Mouse (Mus musculus) intestine, embryonic 16.5 days (tissue): ENCODE measurements around the gene Rgs21. TPM values are rescaled to one million over a fixed set of nuclear protein-coding genes. Genes with fewer than 3 reads are reported as not detected.

Source experiments
- ATAC-seq: fragments of 200-750 bp; cut with Nextera tagmentation; 2 replicates; pipeline ENCODE4 v1.8.0; 2017; ENCODE audit warnings: moderate TSS enrichment, moderate library complexity
- H3K27ac ChIP-seq: fragments of 300-500 bp; sonication (generic); 2 replicates; pipeline ENCODE4 v1.5.1; 2014; ENCODE audit warnings: mild to moderate bottlenecking, low read length
- H3K27me3 ChIP-seq: fragments of 300-500 bp; sonication (generic); replicated peaks from 2 replicates; pipeline ENCODE4 v1.6.1; 2014; ENCODE audit warnings: low read length, control low read depth, mixed read lengths; ENCODE audit not compliant: control insufficient read depth, insufficient read depth
- H3K36me3 ChIP-seq: fragments of 300-500 bp; sonication (generic); 2 replicates; pipeline ENCODE4 v1.6.1; 2014; ENCODE audit warnings: low read length, control low read depth; ENCODE audit not compliant: control insufficient read depth, insufficient read depth
- H3K4me1 ChIP-seq: fragments of 300-500 bp; sonication (generic); 2 replicates; pipeline ENCODE4 v1.6.1; 2014; ENCODE audit warnings: low read length, control low read depth, mixed read lengths; ENCODE audit not compliant: control insufficient read depth, insufficient read depth
- H3K4me2 ChIP-seq: fragments of 300-500 bp; sonication (generic); 2 replicates; pipeline ENCODE4 v1.6.1; 2014; ENCODE audit warnings: low read depth, low read length, control low read depth
- H3K4me3 ChIP-seq: fragments of 300-500 bp; sonication (generic); 2 replicates; pipeline ENCODE4 v1.5.1; 2014; ENCODE audit warnings: mild to moderate bottlenecking, low read length
- H3K9ac ChIP-seq: fragments of 300-500 bp; sonication (generic); 2 replicates; pipeline ENCODE4 v1.6.1; 2014; ENCODE audit warnings: low read depth, low read length
- H3K9me3 ChIP-seq: fragments of 300-500 bp; sonication (generic); 2 replicates; pipeline ENCODE4 v1.6.1; 2016; ENCODE audit warnings: low read length, control low read depth; ENCODE audit not compliant: control insufficient read depth
- WGBS: fragments of 180-500 bp; shearing (Covaris S2); extraction: QIAGEN DNeasy Blood & Tissue Kit; methylation state at CpG from one replicate; pipeline ENCODE4 v1.1.7; 2014; 5-methylcytosine and 5-hydroxymethylcytosine counted together
- polyA plus RNA-seq: library from polyadenylated mRNA; unstranded; fragments of >200 nt; fragmentation: Nextera tagmentation; extraction: Ambion mirVana; gene quantifications from 2 replicates; pipeline ENCODE4 v1.2.1, GENCODE M21; 2015

Rgs21 gene
- polyA plus RNA-seq, 1 experiment from 2014 or later, result not detected

DNA sequence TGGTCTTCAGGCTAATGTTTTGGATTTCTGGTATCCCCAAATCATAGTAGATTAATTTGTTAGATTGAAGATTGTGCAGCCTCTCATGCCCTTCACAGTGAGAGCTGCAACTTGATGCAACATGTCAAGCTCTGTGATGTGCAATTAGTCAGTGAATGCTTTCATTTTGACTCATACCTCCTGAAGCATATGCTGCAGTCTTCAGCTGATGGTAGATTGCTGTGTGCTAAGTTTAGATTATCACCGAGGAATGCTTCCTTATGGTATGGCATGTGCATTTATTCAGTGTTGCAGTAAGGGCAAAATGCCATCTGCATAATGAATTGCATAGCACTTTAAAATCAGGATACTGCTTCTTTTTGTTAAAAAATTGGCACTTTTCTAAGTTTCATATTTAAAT lies 65.2 kb downstream of the Rgs21 start:
- H3K9me3 ChIP-seq, result no peaks in the 10 kb centered on the region
- H3K36me3 ChIP-seq, result no peaks in the 10 kb centered on the region
- H3K4me3 ChIP-seq, result no peak overlapping the region
- no peak overlapping the region for H3K27ac ChIP-seq
- H3K4me1 ChIP-seq, result no peaks in the 10 kb centered on the region
- H3K27me3 ChIP-seq, result no peaks in the 10 kb centered on the region
- no peak for ATAC-seq
- no peak overlapping the region for H3K9ac ChIP-seq
- 47% methylated on average over 1 of the region's 1 CpGs for WGBS
- no peak overlapping the region for H3K4me2 ChIP-seq

DNA sequence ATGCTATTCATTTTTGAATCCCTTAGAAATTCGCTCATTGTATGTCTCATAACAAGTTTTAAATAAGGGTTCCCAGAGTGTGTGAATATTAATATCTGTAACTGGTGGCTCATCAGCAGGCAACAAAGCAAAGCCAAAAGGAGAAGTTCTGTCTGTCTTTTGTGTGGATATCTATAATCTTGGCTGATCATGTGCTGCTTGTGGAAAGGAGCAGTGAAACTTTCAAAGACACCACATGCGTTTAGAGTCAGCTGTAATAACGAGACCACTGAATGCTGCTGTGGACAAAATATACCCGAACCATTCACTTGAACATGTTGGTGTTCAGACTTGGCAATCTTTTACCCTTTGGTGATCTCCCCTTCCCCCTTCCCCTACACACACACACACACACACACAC lies 67.0 kb downstream of the Rgs21 start:
- Histone ChIP-seq H3K9ac (no peak overlapping the region), H3K4me1 (no peaks in the 10 kb centered on the region), H3K4me2 (no peak overlapping the region), H3K27ac (no peak overlapping the region), H3K4me3 (no peak overlapping the region), H3K36me3 (no peaks in the 10 kb centered on the region), H3K27me3 (no peaks in the 10 kb centered on the region), H3K9me3 (no peaks in the 10 kb centered on the region)
- no peak for ATAC-seq
- 80% methylated on average over 4 of the region's 4 CpGs for WGBS

DNA sequence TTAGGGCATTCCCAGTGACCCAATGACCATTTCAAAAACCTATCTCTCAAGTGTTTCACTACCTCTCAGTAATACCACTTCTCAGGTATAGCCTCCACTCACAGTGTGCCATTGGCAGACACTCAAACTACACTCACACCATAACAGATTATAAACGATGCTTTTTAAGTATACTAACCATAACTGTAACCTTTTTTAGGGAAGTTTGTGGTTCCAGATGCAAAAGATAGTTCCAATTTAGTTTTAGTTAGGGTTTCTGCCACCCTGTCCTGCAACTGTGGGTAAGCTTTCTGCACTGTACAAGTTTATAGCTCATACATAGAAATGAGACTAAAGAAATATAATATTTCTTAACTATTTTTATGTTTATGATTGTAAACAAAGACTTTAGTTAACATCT lies 67.7 kb downstream of the Rgs21 start:
- 80% methylated on average over 1 of the region's 1 CpGs for WGBS
- Histone ChIP-seq H3K4me1 (no peaks in the 10 kb centered on the region), H3K36me3 (no peaks in the 10 kb centered on the region), H3K9ac (no peak overlapping the region), H3K4me3 (no peak overlapping the region), H3K4me2 (no peak overlapping the region), H3K9me3 (no peaks in the 10 kb centered on the region), H3K27ac (no peak overlapping the region), H3K27me3 (no peaks in the 10 kb centered on the region)
- no peak for ATAC-seq

DNA sequence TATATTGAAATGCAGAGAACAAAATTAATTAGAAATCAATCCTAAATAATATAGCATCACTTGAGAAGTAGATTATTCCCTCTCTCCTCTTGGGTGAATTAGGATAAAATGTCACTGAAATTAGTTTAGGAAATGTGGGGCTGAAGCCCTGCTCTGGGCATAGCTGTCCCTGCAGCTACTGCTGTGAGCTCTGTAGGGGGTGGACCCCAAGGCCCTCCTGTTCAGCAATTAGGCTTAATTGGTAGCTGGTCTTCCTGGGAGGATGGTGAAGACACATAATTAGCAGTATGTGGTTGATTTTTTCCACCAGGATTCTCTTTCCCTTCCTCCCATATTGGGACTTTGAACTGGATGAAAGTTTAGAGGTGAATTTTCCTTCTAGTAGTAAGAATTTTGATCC lies 68.7 kb downstream of the Rgs21 start:
- no peaks in the 10 kb centered on the region for H3K9me3 ChIP-seq
- no peak overlapping the region for H3K4me2 ChIP-seq
- ATAC-seq, result no peak
- no peak overlapping the region for H3K9ac ChIP-seq
- no peaks in the 10 kb centered on the region for H3K27me3 ChIP-seq
- no peaks in the 10 kb centered on the region for H3K36me3 ChIP-seq
- no peak overlapping the region for H3K4me3 ChIP-seq
- no peak overlapping the region for H3K27ac ChIP-seq
- no peaks in the 10 kb centered on the region for H3K4me1 ChIP-seq

DNA sequence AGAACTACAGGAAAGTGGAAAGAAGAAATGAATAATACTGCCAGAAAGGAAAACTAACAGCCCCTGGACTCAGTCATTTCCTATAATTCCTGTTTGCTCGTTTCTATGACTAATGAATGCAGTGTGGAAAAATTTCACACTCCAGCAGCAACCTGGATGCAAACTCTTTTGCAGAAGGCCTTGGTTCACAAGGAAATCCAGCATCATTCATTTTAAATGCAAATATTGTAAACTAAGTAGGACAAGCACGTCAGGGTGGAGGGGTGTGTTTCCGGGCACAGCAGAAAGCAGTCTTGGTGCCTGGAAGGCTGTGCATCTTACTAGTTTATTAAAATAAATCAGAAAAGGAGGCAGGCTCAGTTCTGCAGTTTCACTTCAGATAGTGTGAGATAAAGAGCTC lies 69.4 kb downstream of the Rgs21 start:
- ATAC-seq, result no peak
- no peak overlapping the region for H3K4me3 ChIP-seq
- no peaks in the 10 kb centered on the region for H3K27me3 ChIP-seq
- no peak overlapping the region for H3K27ac ChIP-seq
- H3K4me1 ChIP-seq, result no peaks in the 10 kb centered on the region
- no peak overlapping the region for H3K4me2 ChIP-seq
- WGBS, result 39% methylated on average over 3 of the region's 3 CpGs
- H3K9ac ChIP-seq, result no peak overlapping the region
- H3K9me3 ChIP-seq, result no peaks in the 10 kb centered on the region
- H3K36me3 ChIP-seq, result no peaks in the 10 kb centered on the region

DNA sequence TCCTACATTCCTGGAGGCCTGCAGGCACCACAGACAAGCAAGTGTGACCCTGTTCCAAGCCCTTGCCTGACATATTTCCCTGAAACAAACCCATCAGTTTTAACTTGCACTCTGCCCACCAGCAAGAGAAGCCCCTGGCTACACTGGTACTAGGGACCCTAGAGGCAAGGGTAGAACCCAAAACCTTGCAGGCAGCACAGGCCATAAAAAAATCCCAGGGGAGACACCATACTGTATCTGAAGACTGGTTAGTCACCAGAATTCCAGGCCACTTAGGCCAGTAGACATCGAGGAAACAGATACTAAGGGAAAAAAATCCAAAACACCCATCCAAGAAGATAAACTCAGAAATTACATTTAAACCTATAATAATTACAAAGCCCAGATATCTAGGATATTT lies 74.1 kb downstream of the Rgs21 start:
- Histone ChIP-seq H3K27ac (no peak overlapping the region), H3K36me3 (no peaks in the 10 kb centered on the region), H3K4me2 (no peak overlapping the region), H3K9ac (no peak overlapping the region), H3K27me3 (no peaks in the 10 kb centered on the region), H3K4me3 (no peak overlapping the region), H3K9me3 (no peaks in the 10 kb centered on the region), H3K4me1 (no peaks in the 10 kb centered on the region)
- no peak for ATAC-seq
- WGBS, result 92% methylated on average over 1 of the region's 1 CpGs

DNA sequence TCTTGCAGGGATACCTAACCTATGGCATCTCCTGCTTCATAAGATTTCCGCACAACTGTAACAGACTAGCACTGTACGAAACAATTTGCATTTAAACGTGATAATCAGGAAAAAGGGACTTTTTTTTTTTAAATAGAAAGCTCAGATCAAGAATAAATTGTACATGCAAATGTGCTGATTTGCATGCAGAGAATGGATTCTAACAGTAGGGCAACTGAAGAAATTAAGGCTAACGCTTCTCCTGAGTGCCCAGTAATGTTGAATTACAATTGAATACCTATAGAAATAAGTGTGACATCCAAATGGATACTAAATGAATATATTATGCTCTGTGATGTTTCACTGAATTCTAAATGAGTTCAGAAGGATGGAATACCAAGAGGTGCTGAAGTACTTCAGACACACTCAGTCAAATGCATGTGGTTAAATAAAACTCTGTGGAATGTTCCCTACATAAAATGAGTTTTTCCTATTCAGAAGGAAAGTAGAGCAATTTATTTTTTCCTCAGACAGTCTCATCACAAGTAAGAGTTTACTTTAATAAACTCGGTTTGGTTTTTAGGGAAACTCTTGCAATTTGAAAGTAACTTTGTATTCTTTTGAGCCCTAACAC lies 79.1 kb downstream of the Rgs21 start:
- Histone ChIP-seq H3K36me3 (no peaks in the 10 kb centered on the region), H3K4me1 (no peaks in the 10 kb centered on the region), H3K27me3 (no peaks in the 10 kb centered on the region), H3K4me3 (no peak overlapping the region), H3K9me3 (no peaks in the 10 kb centered on the region), H3K4me2 (no peak overlapping the region), H3K27ac (no peak overlapping the region), H3K9ac (no peak overlapping the region)
- 80% methylated on average over 5 of the region's 5 CpGs for WGBS
- ATAC-seq, result no peak

Other genes with a start within 250 kb of the Rgs21 start
- gene Rgs18, start 207.8 kb upstream of the Rgs21 start, polyA plus RNA-seq, result 0.82 and 0.83 TPM in 2 replicates